Mouse (Mus musculus) forebrain, embryonic 16.5 days (tissue): ENCODE data around the gene Rbm5. TPM values are rescaled to one million over a fixed set of nuclear protein-coding genes. Genes with fewer than 3 reads are reported as not detected.

Experiments used
- ATAC-seq: fragments of 200-750 bp; cut with Nextera tagmentation; 2 replicates; pipeline ENCODE4 v1.8.0; 2017; ENCODE audit warnings: mild to moderate bottlenecking, moderate library complexity
- H3K27ac ChIP-seq: fragments of 300-500 bp; sonication (generic); 2 replicates; pipeline ENCODE4 v1.5.1; 2014; ENCODE audit warnings: low read length, control low read depth
- H3K27me3 ChIP-seq: fragments of 300-500 bp; sonication (generic); replicated peaks from 2 replicates; pipeline ENCODE4 v1.6.1; 2014; ENCODE audit warnings: low read length; ENCODE audit not compliant: control insufficient read depth, insufficient read depth
- H3K36me3 ChIP-seq: fragments of 300-500 bp; sonication (generic); 2 replicates; pipeline ENCODE4 v1.6.1; 2014; ENCODE audit not compliant: control insufficient read depth, insufficient read depth
- H3K4me1 ChIP-seq: fragments of 300-500 bp; sonication (generic); replicated peaks from 2 replicates; pipeline ENCODE4 v1.6.1; 2014; ENCODE audit warnings: low read length; ENCODE audit not compliant: control insufficient read depth, insufficient read depth
- H3K4me2 ChIP-seq: fragments of 300-500 bp; sonication (generic); 2 replicates; pipeline ENCODE4 v1.6.1; 2014; ENCODE audit warnings: mild to moderate bottlenecking, low read length, control low read depth
- H3K4me3 ChIP-seq: fragments of 300-500 bp; sonication (generic); replicated peaks from 2 replicates; pipeline ENCODE4 v1.5.1; 2014; ENCODE audit warnings: mild to moderate bottlenecking, low read length, control low read depth
- H3K9ac ChIP-seq: fragments of 300-500 bp; sonication (generic); replicated peaks from 2 replicates; pipeline ENCODE4 v1.6.1; 2014; ENCODE audit warnings: low read depth, low read length, control low read depth
- H3K9me3 ChIP-seq: fragments of 300-500 bp; sonication (generic); 2 replicates; pipeline ENCODE4 v1.6.1; 2016; ENCODE audit warnings: low read length; ENCODE audit not compliant: control insufficient read depth
- WGBS: fragments of 180-500 bp; shearing (Covaris S2); extraction: QIAGEN DNeasy Blood & Tissue Kit; methylation state at CpG from one replicate; pipeline ENCODE4 v1.1.7; 2014; 5-methylcytosine and 5-hydroxymethylcytosine counted together
- polyA plus RNA-seq: library from polyadenylated mRNA; unstranded; fragments of >200 nt; fragmentation: Nextera tagmentation; extraction: Ambion mirVana; gene quantifications from 2 replicates; pipeline ENCODE4 v1.2.1, GENCODE M21; 2015

The Rbm5 gene
- polyA plus RNA-seq, 1 experiment from 2014 or later = 303 TPM

GRCm38 (mm10) chr9:107708439-107709095, 62.2 kb downstream of the Rbm5 start:
- Histone ChIP-seq H3K9me3 (no peaks in the 10 kb centered on the region), H3K27ac (peak overlapping the region; percentile 86), H3K4me1 (peaks cover 37% of the 10 kb centered on the region), H3K36me3 (no peaks in the 10 kb centered on the region), H3K4me2 (peak overlapping the region; percentile 90), H3K9ac (peak overlapping the region; percentile 86), H3K4me3 (peak overlapping the region; percentile 77), H3K27me3 (peaks cover 3% of the 10 kb centered on the region; the same call in 1 of the 2 replicates)
- WGBS = 6% methylated on average over 21 of the region's 21 CpGs
- no peak for ATAC-seq

GRCm38 (mm10) chr9:107707701-107708438, 62.9 kb downstream of the Rbm5 start:
- H3K36me3 ChIP-seq = no peaks in the 10 kb centered on the region
- WGBS = 4% methylated on average over 15 of the region's 17 CpGs
- peaks cover 39% of the 10 kb centered on the region for H3K4me1 ChIP-seq
- peaks cover 3% of the 10 kb centered on the region; the same call in 1 of the 2 replicates for H3K27me3 ChIP-seq
- H3K27ac ChIP-seq = peak overlapping the region; percentile 86
- peak overlapping the region; percentile 90 for H3K4me2 ChIP-seq
- no peaks in the 10 kb centered on the region for H3K9me3 ChIP-seq
- peak overlapping the region; percentile 86 for H3K9ac ChIP-seq
- peak overlapping the region; percentile 77 for H3K4me3 ChIP-seq
- ATAC-seq = peak; percentile 39

GRCm38 (mm10) chr9:107706781-107707211, 64.0 kb downstream of the Rbm5 start:
- 8% methylated on average over 14 of the region's 14 CpGs for WGBS
- ATAC-seq = no peak

GRCm38 (mm10) chr9:107703337-107704122, 67.3 kb downstream of the Rbm5 start:
- H3K9me3 ChIP-seq = no peaks in the 10 kb centered on the region
- no peaks in the 10 kb centered on the region for H3K27me3 ChIP-seq
- H3K4me3 ChIP-seq = no peak overlapping the region
- H3K4me1 ChIP-seq = peaks cover 73% of the 10 kb centered on the region
- H3K36me3 ChIP-seq = no peaks in the 10 kb centered on the region
- H3K27ac ChIP-seq = no peak overlapping the region
- H3K4me2 ChIP-seq = no peak overlapping the region
- no peak for ATAC-seq
- 58% methylated on average over 14 of the region's 14 CpGs for WGBS
- H3K9ac ChIP-seq = no peak overlapping the region

More at GRCm38 (mm10) chr9:107706781-107707211, 64.0 kb downstream of the Rbm5 start:
- H3K27me3 ChIP-seq = peaks cover 3% of the 10 kb centered on the region; the same call in 1 of the 2 replicates
- no peaks in the 10 kb centered on the region for H3K36me3 ChIP-seq
- peak overlapping the region; percentile 86 for H3K9ac ChIP-seq
- H3K4me2 ChIP-seq = peak overlapping the region; percentile 90
- H3K9me3 ChIP-seq = no peaks in the 10 kb centered on the region
- peaks cover 49% of the 10 kb centered on the region for H3K4me1 ChIP-seq
- H3K4me3 ChIP-seq = peak overlapping the region; percentile 77
- H3K27ac ChIP-seq = peak overlapping the region; percentile 86

GRCm38 (mm10) chr9:107702606-107703185, 68.1 kb downstream of the Rbm5 start:
- no peak overlapping the region for H3K4me3 ChIP-seq
- 50% methylated on average over 3 of the region's 3 CpGs for WGBS
- ATAC-seq = no peak
- no peaks in the 10 kb centered on the region for H3K9me3 ChIP-seq
- H3K36me3 ChIP-seq = no peaks in the 10 kb centered on the region
- peaks cover 73% of the 10 kb centered on the region for H3K4me1 ChIP-seq
- no peaks in the 10 kb centered on the region for H3K27me3 ChIP-seq
- H3K4me2 ChIP-seq = no peak overlapping the region
- 0 out of 2 replicates have a peak overlapping the region, but pooled peaks have one; percentile 3 for H3K9ac ChIP-seq
- H3K27ac ChIP-seq = 0 out of 2 replicates have a peak overlapping the region, but pooled peaks have one; percentile 23

GRCm38 (mm10) chr9:107701594-107701993, 69.2 kb downstream of the Rbm5 start:
- no peak overlapping the region for H3K9ac ChIP-seq
- WGBS = 30% methylated on average over 12 of the region's 12 CpGs
- no peaks in the 10 kb centered on the region for H3K27me3 ChIP-seq

GRCm38 (mm10) chr9:107700114-107700571, 70.7 kb downstream of the Rbm5 start:
- Histone ChIP-seq H3K27me3 (no peaks in the 10 kb centered on the region), H3K4me2 (peak overlapping the region; percentile 25), H3K27ac (peak overlapping the region; percentile 77), H3K9ac (no peak overlapping the region), H3K9me3 (no peaks in the 10 kb centered on the region), H3K4me3 (no peak overlapping the region), H3K36me3 (no peaks in the 10 kb centered on the region), H3K4me1 (peaks cover 65% of the 10 kb centered on the region)
- ATAC-seq = peak; percentile 51
- WGBS = 23% methylated on average over 6 of the region's 6 CpGs

More at GRCm38 (mm10) chr9:107701594-107701993, 69.2 kb downstream of the Rbm5 start:
- H3K9me3 ChIP-seq = no peaks in the 10 kb centered on the region
- H3K4me3 ChIP-seq = no peak overlapping the region
- peak overlapping the region; percentile 0; the same call in 1 of the 2 replicates for H3K4me2 ChIP-seq
- peaks cover 70% of the 10 kb centered on the region for H3K4me1 ChIP-seq
- no peaks in the 10 kb centered on the region for H3K36me3 ChIP-seq
- peak overlapping the region; percentile 49 for H3K27ac ChIP-seq
- peak; percentile 63 for ATAC-seq

- Histone ChIP-seq H3K4me2 (no peak overlapping the region), H3K27me3 (no peaks in the 10 kb centered on the region), H3K9ac (0 out of 2 replicates have a peak overlapping the region, but pooled peaks have one; percentile 2), H3K9me3 (no peaks in the 10 kb centered on the region), H3K27ac (peak overlapping the region; percentile 77), H3K4me3 (no peak overlapping the region), H3K36me3 (no peaks in the 10 kb centered on the region), H3K4me1 (peaks cover 65% of the 10 kb centered on the region)
- WGBS = 9% methylated on average over 9 of the region's 9 CpGs
- ATAC-seq = no peak
Observed at GRCm38 (mm10) chr9:107699376-107699980, 71.3 kb downstream of the Rbm5 start.
